Mouse (Mus musculus) MEL (cell line): ENCODE data around the gene Spdye4a. TPM values are rescaled to one million over a fixed set of nuclear protein-coding genes. Genes with fewer than 3 reads are reported as not detected.

Source experiments
- DNase-seq: peaks from one replicate; pipeline ENCODE4 v3.0.0; 2011; ENCODE audit warnings: low read depth, low spot score
- H3K27ac ChIP-seq: 2 replicates; pipeline ENCODE4 v1.5.1; 2012; ENCODE audit warnings: low read depth, mild to moderate bottlenecking, control low read depth, low read length, moderate library complexity; ENCODE audit not compliant: control insufficient read depth
- H3K27me3 ChIP-seq, 2 experiments: fragments of 150-350 bp in 1 of 2; sonication (generic) in 1 of 2; 2 replicates each; pipeline ENCODE4 v1.6.1; 2012; ENCODE audit warnings: low read length in 2 of 2, mild to moderate bottlenecking in 2 of 2, improper control_type of control experiment in 1 of 2, moderate library complexity in 1 of 2; ENCODE audit not compliant: insufficient read depth in 2 of 2, control insufficient read depth in 1 of 2
- H3K36me3 ChIP-seq, 2 experiments: 2 replicates each; pipeline ENCODE4 v1.6.1; 2012 to 2014; ENCODE audit warnings: low read length in 2 of 2, improper control_type of control experiment in 1 of 2, inconsistent platforms in 1 of 2, mild to moderate bottlenecking in 1 of 2; ENCODE audit not compliant: insufficient read depth in 2 of 2, control insufficient read depth in 1 of 2
- H3K4me1 ChIP-seq, 2 experiments: fragments of 150-350 bp in 1 of 2; sonication (generic) in 1 of 2; 2 replicates each; pipeline ENCODE4 v1.6.1; 2012; ENCODE audit warnings: low read length in 2 of 2, improper control_type of control experiment in 1 of 2, mild to moderate bottlenecking in 1 of 2; ENCODE audit not compliant: insufficient read depth in 2 of 2, control insufficient read depth in 1 of 2
- H3K4me3 ChIP-seq, 2 experiments: fragments of 150-350 bp in 1 of 2; sonication (generic) in 1 of 2; 2 replicates each; pipeline ENCODE4 v1.5.1; 2012; ENCODE audit warnings: low read depth in 2 of 2, low read length in 2 of 2, mild to moderate bottlenecking in 2 of 2, moderate library complexity in 2 of 2, control low read depth in 1 of 2, improper control_type of control experiment in 1 of 2; ENCODE audit not compliant: control insufficient read depth in 1 of 2, insufficient read depth in 1 of 2
- H3K79me2 ChIP-seq: 2 replicates; pipeline ENCODE4 v1.6.1; 2012; ENCODE audit warnings: mild to moderate bottlenecking, low read length, moderate library complexity; ENCODE audit not compliant: control insufficient read depth, poor library complexity, insufficient read depth
- H3K9ac ChIP-seq: 2 replicates; pipeline ENCODE4 v1.6.1; 2012; ENCODE audit warnings: low read depth, mild to moderate bottlenecking, control low read depth, low read length, moderate library complexity; ENCODE audit not compliant: control insufficient read depth, poor library complexity, severe bottlenecking
- H3K9me3 ChIP-seq: fragments of 150-350 bp; sonication (generic); replicated peaks from 2 replicates; pipeline ENCODE4 v1.6.1; 2012; ENCODE audit warnings: mild to moderate bottlenecking, low read length, improper control_type of control experiment, moderate library complexity; ENCODE audit not compliant: insufficient read depth
- BHLHE40 ChIP-seq: IDR thresholded peaks from 2 replicates; pipeline ENCODE4 v1.6.1; 2012; ENCODE audit warnings: low read depth, mild to moderate bottlenecking, inconsistent platforms, low read length, improper control_type of control experiment, borderline replicate concordance
- CHD1 ChIP-seq: IDR thresholded peaks from 2 replicates; pipeline ENCODE4 v1.6.1; 2012; ENCODE audit warnings: low read depth, mild to moderate bottlenecking, inconsistent platforms, low read length, improper control_type of control experiment
- CTCF ChIP-seq, 3 experiments: IDR thresholded peaks in 2 of 3; conservative IDR thresholded peaks in 1 of 3; 2 replicates each; pipeline ENCODE4 v1.5.1; 2011 to 2012; ENCODE audit warnings: low read length in 3 of 3, low read depth in 2 of 3, mild to moderate bottlenecking in 2 of 3, improper control_type of control experiment in 1 of 3, inconsistent platforms in 1 of 3, mixed read lengths in 1 of 3, moderate library complexity in 1 of 3; ENCODE audit not compliant: control insufficient read depth in 1 of 3, insufficient read depth in 1 of 3, poor library complexity in 1 of 3, severe bottlenecking in 1 of 3
- E2F4 ChIP-seq: IDR thresholded peaks from 2 replicates; pipeline ENCODE4 v1.6.1; 2011; ENCODE audit warnings: low read depth, low read length, improper control_type of control experiment, borderline replicate concordance
- ELF1 ChIP-seq: IDR thresholded peaks from 2 replicates; pipeline ENCODE4 v1.6.1; 2014; ENCODE audit warnings: low read depth, mild to moderate bottlenecking, inconsistent platforms, low read length, improper control_type of control experiment, moderate library complexity
- EP300 ChIP-seq, 2 experiments: IDR thresholded peaks; 2 replicates each; pipeline ENCODE4 v1.6.1; 2011; ENCODE audit warnings: improper control_type of control experiment in 2 of 2, low read length in 2 of 2, low read depth in 1 of 2, mild to moderate bottlenecking in 1 of 2
- ETS1 ChIP-seq: IDR thresholded peaks from 2 replicates; pipeline ENCODE4 v1.6.1; 2012; ENCODE audit warnings: low read depth, mild to moderate bottlenecking, inconsistent platforms, low read length, improper control_type of control experiment, moderate library complexity
- GABPA ChIP-seq: IDR thresholded peaks from 2 replicates; pipeline ENCODE4 v1.6.1; 2012; ENCODE audit warnings: low read depth, mild to moderate bottlenecking, inconsistent platforms, low read length, improper control_type of control experiment, moderate library complexity
- GATA1 ChIP-seq: IDR thresholded peaks from 2 replicates; pipeline ENCODE4 v1.6.1; 2011; ENCODE audit warnings: low read depth, low read length, improper control_type of control experiment
- MAFK ChIP-seq: IDR thresholded peaks from 2 replicates; pipeline ENCODE4 v1.6.1; 2011; ENCODE audit warnings: low read depth, mild to moderate bottlenecking, low read length, improper control_type of control experiment, borderline replicate concordance
- MEF2A ChIP-seq: IDR thresholded peaks from 2 replicates; pipeline ENCODE4 v1.6.1; 2014; ENCODE audit warnings: low read depth, mild to moderate bottlenecking, inconsistent platforms, low read length, improper control_type of control experiment; ENCODE audit not compliant: poor library complexity, insufficient replicate concordance, severe bottlenecking; ENCODE audit errors: extremely low read depth
- MXI1 ChIP-seq: IDR thresholded peaks from 2 replicates; pipeline ENCODE4 v1.6.1; 2011; ENCODE audit warnings: mild to moderate bottlenecking, low read depth, low read length, improper control_type of control experiment
- MYB ChIP-seq: IDR thresholded peaks from 2 replicates; pipeline ENCODE4 v1.6.1; 2011; ENCODE audit warnings: mild to moderate bottlenecking, low read depth, low read length, improper control_type of control experiment
- MYC ChIP-seq: IDR thresholded peaks from 2 replicates; pipeline ENCODE4 v1.6.1; 2011; ENCODE audit warnings: low read depth, mild to moderate bottlenecking, low read length, improper control_type of control experiment, moderate library complexity
- POLR2A ChIP-seq, 2 experiments: IDR thresholded peaks; 2 replicates each; pipeline ENCODE4 v1.6.1; 2011 to 2012; ENCODE audit warnings: low read length in 2 of 2, mild to moderate bottlenecking in 2 of 2, control low read depth in 1 of 2, improper control_type of control experiment in 1 of 2, low read depth in 1 of 2, moderate library complexity in 1 of 2; ENCODE audit not compliant: control insufficient read depth in 1 of 2, insufficient read depth in 1 of 2, poor library complexity in 1 of 2
- POLR2AphosphoS5 ChIP-seq: IDR thresholded peaks from 2 replicates; pipeline ENCODE4 v1.6.1; 2012; ENCODE audit warnings: low read depth, borderline replicate concordance, mild to moderate bottlenecking, inconsistent platforms, low read length, moderate library complexity, mixed read lengths
- RAD21 ChIP-seq: IDR thresholded peaks from 2 replicates; pipeline ENCODE4 v1.6.1; 2011; ENCODE audit warnings: mild to moderate bottlenecking, low read depth, low read length, improper control_type of control experiment
- RCOR1 ChIP-seq: IDR thresholded peaks from 2 replicates; pipeline ENCODE4 v1.6.1; 2012; ENCODE audit warnings: low read depth, mild to moderate bottlenecking, inconsistent platforms, low read length, improper control_type of control experiment
- SIN3A ChIP-seq: IDR thresholded peaks from 2 replicates; pipeline ENCODE4 v1.6.1; 2012; ENCODE audit warnings: low read length, improper control_type of control experiment, inconsistent platforms
- TAL1 ChIP-seq: IDR thresholded peaks from 2 replicates; pipeline ENCODE4 v1.6.1; 2012; ENCODE audit warnings: mild to moderate bottlenecking, inconsistent platforms, low read length, moderate library complexity, mixed read lengths
- TBP ChIP-seq: IDR thresholded peaks from 2 replicates; pipeline ENCODE4 v1.8.0; 2011; ENCODE audit warnings: low read depth, low read length, improper control_type of control experiment
- TCF12 ChIP-seq: IDR thresholded peaks from 2 replicates; pipeline ENCODE4 v1.6.1; 2014; ENCODE audit warnings: low read depth, mild to moderate bottlenecking, inconsistent platforms, low read length, improper control_type of control experiment, moderate library complexity
- USF1 ChIP-seq: IDR thresholded peaks from 2 replicates; pipeline ENCODE4 v1.6.1; 2014; ENCODE audit warnings: low read depth, mild to moderate bottlenecking, inconsistent platforms, low read length, improper control_type of control experiment, moderate library complexity
- USF2 ChIP-seq, 2 experiments: IDR thresholded peaks; 2 replicates each; pipeline ENCODE4 v1.6.1; 2011 to 2012; ENCODE audit warnings: improper control_type of control experiment in 2 of 2, low read length in 2 of 2, borderline replicate concordance in 1 of 2, inconsistent platforms in 1 of 2, low read depth in 1 of 2, mild to moderate bottlenecking in 1 of 2; ENCODE audit not compliant: insufficient read depth in 1 of 2
- ZC3H11A ChIP-seq: IDR thresholded peaks from 2 replicates; pipeline ENCODE4 v1.6.1; 2012; ENCODE audit warnings: low read depth, mild to moderate bottlenecking, inconsistent platforms, low read length, improper control_type of control experiment
- ZKSCAN1 ChIP-seq: IDR thresholded peaks from 2 replicates; pipeline ENCODE4 v1.6.1; 2012; ENCODE audit warnings: low read depth, mild to moderate bottlenecking, inconsistent platforms, low read length, improper control_type of control experiment, moderate library complexity
- ZMIZ1 ChIP-seq: IDR thresholded peaks from 2 replicates; pipeline ENCODE4 v1.6.1; 2012; ENCODE audit warnings: low read depth, mild to moderate bottlenecking, inconsistent platforms, low read length, improper control_type of control experiment, moderate library complexity
- ZNF384 ChIP-seq: IDR thresholded peaks from 2 replicates; pipeline ENCODE4 v1.6.1; 2012; ENCODE audit warnings: low read depth, mild to moderate bottlenecking, inconsistent platforms, low read length, improper control_type of control experiment
- polyA plus RNA-seq, 2 experiments: library from polyadenylated mRNA; stranded (reverse) in 1 of 2; unstranded in 1 of 2; fragments of >175 nt in 1 of 2; fragments of >200 nt in 1 of 2; gene quantifications; 2 replicates each; pipeline versions ENCODE4 v1.2.1 to v1.2.4; 2012; ENCODE audit warnings: low replicate concordance in 2 of 2, low read depth in 1 of 2; ENCODE audit not compliant: insufficient read length in 2 of 2, insufficient read depth in 1 of 2, missing spikeins in 1 of 2
- total RNA-seq: library from RNA; depleted of rRNA; stranded (reverse); fragments of 300-350 nt; gene quantifications from 2 replicates; pipeline ENCODE4 v1.2.3, GENCODE M21; 2012

Gene Spdye4a
- total and polyA plus RNA-seq, 3 experiments = not detected

DNA sequence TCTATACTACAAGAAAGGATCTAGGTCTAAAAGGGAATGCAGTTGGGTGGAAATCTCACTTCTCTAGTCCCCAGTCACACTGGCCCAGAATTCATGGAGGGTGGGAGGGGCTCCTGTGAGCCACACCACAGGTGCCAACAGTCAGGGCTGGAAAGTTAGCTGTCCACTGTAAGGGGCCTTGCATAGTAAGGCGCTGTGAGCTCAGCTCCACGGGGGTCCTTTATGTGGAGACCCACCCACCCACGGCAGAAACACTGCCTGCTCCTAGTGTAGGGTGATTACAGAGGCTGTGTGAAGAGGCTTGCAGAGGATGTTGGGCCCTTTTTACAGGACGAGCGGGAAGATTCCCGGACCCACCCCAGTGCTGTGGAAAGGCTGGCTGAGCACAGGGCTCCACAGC is 25.3 kb upstream of the Spdye4a start:
- no peak for TF ChIP-seq ZC3H11A
- TF ChIP-seq TAL1 = no peak
- TF ChIP-seq TCF12 = no peak
- TF ChIP-seq POLR2AphosphoS5 = no peak
- TF ChIP-seq USF2 (IDR thresholded peaks at IDR 0.05; ENCODE audit: borderline replicate concordance in 1 of 2, insufficient read depth in 1 of 2, low read depth in 1 of 2, low read length in 2 of 2) = no peak
- no peak for TF ChIP-seq MYB
- Histone ChIP-seq H3K79me2 (no peaks in the 10 kb centered on the region), H3K9me3 (no peaks in the 10 kb centered on the region), H3K4me3 (no peak overlapping the region), H3K4me1 (no peaks in the 10 kb centered on the region), H3K27me3 (no peaks in the 10 kb centered on the region), H3K27ac (no peak overlapping the region), H3K36me3 (no peaks in the 10 kb centered on the region; a peak in 2 of 4 replicates), H3K9ac (no peak overlapping the region)
- DNase-seq = no peak

GRCm38 (mm10) chr5:143244926-143245325 is 18.2 kb upstream of the Spdye4a start:
- Histone ChIP-seq H3K36me3 (peaks cover 0 to 9% of the 10 kb centered on the region in 2 experiments; a peak in 2 of 4 replicates), H3K4me1 (no peaks in the 10 kb centered on the region)

DNA sequence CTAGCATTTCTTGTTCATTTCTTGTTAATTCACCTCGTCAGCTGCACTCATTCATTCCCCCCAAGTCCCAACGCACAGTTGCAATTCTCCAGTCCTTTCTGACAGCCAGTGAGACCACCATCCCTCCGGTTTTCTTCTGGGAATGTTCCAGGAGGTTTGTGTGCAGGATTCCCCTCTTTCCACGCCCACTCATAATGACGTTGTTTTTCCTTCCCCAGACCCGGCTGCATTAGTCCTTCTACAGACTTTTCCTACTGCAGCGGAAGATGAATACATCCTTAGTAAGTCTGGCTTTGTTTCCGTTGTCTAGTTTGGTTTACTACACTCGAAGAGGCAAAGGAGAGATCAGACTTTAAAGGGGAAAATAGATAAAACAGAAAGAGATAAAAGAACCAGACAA is 9.3 kb upstream of the Spdye4a start:
- Histone ChIP-seq H3K79me2 (peaks cover 8% of the 10 kb centered on the region), H3K9ac (peak overlapping the region; percentile 86), H3K27me3 (no peaks in the 10 kb centered on the region), H3K27ac (no peak overlapping the region), H3K4me3 (peak overlapping the region; percentile 63 to 86), H3K4me1 (peaks cover 0 to 17% of the 10 kb centered on the region in 2 experiments; a peak in 2 of 4 replicates), H3K36me3 (peaks cover 4 to 10% of the 10 kb centered on the region in 2 experiments; a peak in 3 of 4 replicates), H3K9me3 (no peaks in the 10 kb centered on the region)
- TF ChIP-seq ZNF384 (no peak), SIN3A (no peak), RCOR1 (no peak), ZKSCAN1 (no peak), ZMIZ1 (no peak), CTCF (IDR thresholded peaks at IDR 0.05 in 2 of 3, conservative IDR thresholded peaks at IDR 0.05 in 1 of 3; ENCODE audit: control insufficient read depth in 1 of 3, insufficient read depth in 1 of 3, low read depth in 2 of 3, low read length in 3 of 3, poor library complexity in 1 of 3, severe bottlenecking in 1 of 3) (no peak), ELF1 (no peak), GATA1 (no peak), CHD1 (no peak), RAD21 (no peak), MYC (no peak), EP300 (IDR thresholded peaks at IDR 0.05; ENCODE audit: low read depth in 1 of 2, low read length in 2 of 2) (no peak), E2F4 (no peak), USF1 (no peak), TAL1 (no peak), TBP (no peak), MEF2A (no peak), TCF12 (no peak), GABPA (no peak)
- no peak for DNase-seq

More at GRCm38 (mm10) chr5:143244926-143245325, 18.2 kb upstream of the Spdye4a start:
- H3K27ac ChIP-seq = no peak overlapping the region
- H3K79me2 ChIP-seq = no peaks in the 10 kb centered on the region
- no peak for DNase-seq
- no peak overlapping the region for H3K9ac ChIP-seq
- no peak for TF ChIP-seq ZKSCAN1
- TF ChIP-seq MXI1 = no peak
- no peak for TF ChIP-seq MAFK
- TF ChIP-seq MYC = no peak
- TF ChIP-seq SIN3A = no peak
- TF ChIP-seq BHLHE40 = no peak
- no peak for TF ChIP-seq POLR2A (IDR thresholded peaks at IDR 0.05; ENCODE audit: control insufficient read depth in 1 of 2, insufficient read depth in 1 of 2, low read depth in 1 of 2, low read length in 2 of 2, poor library complexity in 1 of 2)
- TF ChIP-seq ETS1 = no peak
- TF ChIP-seq, all 39 proteins: peak for 0
- Histone ChIP-seq H3K4me3 (no peak overlapping the region), H3K27me3 (no peaks in the 10 kb centered on the region), H3K9me3 (no peaks in the 10 kb centered on the region)
